Mouse (Mus musculus): ENCODE results near the gene Iyd. TPM values are rescaled to one million over a fixed set of nuclear protein-coding genes. Genes with fewer than 3 reads are reported as not detected.

Gene Iyd
- total RNA-seq, 2 experiments from 2014 or later, result not detected

DNA sequence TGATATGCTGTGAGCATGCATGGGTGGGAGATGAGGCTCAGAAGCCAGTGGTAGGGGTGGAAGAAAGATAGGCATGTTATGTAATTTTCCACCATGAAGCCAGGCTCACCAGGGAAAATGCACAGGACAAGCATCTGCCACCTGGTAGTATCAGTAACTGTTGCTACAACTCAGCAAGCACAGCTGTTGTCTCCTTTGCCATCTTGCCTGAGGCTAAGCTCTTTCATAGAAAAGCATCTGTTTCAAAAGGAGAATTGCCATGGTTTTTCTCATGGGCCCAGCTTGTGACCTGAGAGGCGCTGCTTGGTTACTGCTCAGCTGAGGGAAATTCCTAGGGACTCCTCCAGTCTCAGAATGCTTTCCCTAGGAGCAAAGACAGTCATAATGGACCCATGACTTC is 3.7 kb upstream of the Iyd start:
- ATAC-seq (replicated peaks; ENCODE audit: poor library complexity), result no peak

DNA sequence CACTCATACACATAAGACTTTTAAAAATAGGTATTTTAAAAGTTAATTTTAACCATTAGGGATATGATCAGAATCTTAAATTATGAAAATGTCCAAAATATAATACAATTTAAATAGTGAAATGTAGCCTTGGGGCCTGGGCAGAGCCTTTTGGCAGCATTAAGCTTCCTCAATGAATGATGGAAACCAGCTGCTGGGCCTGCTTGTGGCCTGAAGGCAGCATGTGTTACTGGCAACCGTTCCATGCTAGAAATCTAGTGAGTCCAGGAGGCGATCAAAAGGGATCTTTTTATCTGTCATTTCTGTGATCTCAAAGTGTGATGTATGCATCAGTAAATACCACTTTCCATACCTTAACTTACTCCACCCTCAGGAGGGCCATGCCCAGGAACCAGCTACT is 9.3 kb downstream of the Iyd start:
- no peak for ATAC-seq (replicated peaks; ENCODE audit: poor library complexity)

DNA sequence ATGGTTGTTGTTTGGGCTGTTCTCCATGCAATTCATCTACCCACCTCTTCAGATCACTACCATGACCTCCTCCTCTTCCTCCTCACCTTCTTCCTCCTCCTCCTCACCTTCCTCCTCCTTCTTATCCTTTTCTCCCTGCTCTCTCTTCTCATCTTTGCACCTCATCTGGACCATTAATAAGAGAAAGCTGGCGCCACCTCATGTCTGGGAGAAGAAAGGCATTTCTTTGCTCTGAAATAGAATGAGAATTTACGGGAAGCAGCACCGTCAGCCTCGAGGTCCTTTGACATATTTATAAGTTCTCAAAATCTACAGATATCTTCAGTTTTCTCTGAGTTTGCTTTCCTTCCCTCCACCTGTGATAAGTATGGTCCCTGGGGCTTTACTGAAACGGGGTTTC is 15.1 kb downstream of the Iyd start:
- no peak for ATAC-seq (replicated peaks; ENCODE audit: poor library complexity)

DNA sequence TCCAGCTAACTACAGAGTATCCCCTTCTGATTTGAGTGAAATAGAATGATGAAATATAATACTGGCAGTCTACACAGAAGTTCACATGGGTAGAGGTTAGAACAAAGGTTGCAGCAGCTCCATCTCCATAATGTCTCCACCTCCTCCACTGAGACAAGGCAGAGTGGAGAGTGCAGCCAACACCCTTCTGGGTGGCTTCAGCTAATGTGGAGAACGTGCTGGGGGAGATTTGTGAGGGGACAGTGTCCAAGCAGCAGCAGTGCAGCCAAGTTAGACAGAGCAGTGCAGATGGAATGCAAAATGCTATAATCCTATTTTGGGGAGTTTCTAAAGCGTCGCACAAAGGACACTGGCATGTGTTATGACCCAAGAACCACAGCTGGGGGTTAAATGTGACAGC is 16.5 kb downstream of the Iyd start:
- ATAC-seq (replicated peaks; ENCODE audit: poor library complexity), result no peak

DNA sequence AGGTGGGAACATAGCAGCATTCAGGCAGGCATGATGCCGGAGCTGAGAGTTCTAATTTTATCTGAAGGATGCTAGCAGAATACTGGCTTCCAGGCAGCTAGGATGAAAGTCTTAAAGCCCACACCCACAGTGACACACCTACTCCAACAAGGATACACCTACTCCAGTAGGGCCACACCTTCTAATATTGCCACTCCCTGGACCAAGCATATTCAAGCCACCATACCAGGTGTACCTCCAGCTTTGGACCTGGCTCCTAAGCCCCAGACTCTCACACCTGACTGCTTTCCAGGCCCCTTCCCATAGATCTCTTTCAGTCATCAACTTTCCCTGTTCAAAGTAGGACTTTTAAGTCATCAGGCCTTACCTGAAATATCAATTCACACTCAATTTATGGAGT is 19.1 kb downstream of the Iyd start:
- ATAC-seq (replicated peaks; ENCODE audit: poor library complexity), result no peak

DNA sequence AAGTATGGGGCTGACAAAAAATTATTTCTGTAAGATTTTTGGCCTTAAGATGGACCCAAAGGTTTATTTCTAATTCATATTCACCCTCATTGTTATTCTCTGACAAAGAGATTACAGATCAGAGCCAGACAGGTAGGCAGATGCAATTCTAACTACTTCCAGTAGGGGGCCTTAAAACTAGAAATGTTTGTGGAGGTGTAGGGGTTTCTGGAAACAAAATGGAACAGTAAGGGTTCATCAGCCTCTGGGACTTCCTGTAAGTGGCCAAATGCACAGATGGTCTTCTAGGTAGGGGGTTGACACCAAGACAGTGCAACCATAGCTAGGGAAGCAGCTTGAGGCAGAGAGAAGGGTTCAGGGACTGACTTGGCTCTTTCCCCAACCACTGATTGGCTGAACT is 22.1 kb downstream of the Iyd start:
- ATAC-seq (replicated peaks; ENCODE audit: poor library complexity), result peak; percentile 64

DNA sequence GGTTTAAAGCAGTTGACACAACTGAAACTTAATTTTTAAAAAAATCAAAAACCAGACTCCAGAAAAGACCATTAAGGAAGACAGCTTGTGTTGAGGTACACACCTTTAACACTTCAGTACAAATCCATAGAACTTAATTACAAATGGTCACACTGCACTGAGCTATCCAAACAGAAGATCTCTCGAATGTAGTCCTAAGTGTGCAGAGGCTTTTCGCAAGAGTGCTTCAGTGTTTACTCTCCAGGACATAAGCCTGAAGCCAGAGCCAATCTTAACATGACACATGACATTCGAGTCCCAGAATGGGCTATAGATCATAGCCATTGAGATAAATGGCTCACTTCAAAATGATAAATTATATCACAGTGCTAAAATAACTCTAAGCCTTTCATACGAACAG is 25.1 kb downstream of the Iyd start:
- no peak for ATAC-seq (replicated peaks; ENCODE audit: poor library complexity)

DNA sequence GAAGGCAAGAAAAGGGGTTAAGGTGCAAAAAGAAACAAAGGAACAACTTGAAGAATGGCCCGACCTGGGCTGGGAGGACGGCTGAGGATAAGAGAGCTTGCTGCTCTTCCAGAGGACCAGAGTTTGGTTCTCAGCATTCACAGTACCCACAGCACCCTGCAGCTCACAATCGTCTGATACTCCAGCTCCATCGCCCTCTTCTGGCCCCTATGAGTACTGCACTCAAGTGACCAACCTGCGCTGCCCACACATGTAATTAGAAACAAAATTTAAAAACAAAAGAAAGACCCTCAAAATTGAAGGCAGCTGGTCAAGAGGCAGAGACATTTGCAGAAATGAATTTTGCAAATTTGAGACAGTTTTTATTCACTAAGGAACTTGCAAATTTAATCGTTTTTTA is 27.8 kb downstream of the Iyd start:
- peak; percentile 80 for ATAC-seq (replicated peaks; ENCODE audit: poor library complexity)

DNA sequence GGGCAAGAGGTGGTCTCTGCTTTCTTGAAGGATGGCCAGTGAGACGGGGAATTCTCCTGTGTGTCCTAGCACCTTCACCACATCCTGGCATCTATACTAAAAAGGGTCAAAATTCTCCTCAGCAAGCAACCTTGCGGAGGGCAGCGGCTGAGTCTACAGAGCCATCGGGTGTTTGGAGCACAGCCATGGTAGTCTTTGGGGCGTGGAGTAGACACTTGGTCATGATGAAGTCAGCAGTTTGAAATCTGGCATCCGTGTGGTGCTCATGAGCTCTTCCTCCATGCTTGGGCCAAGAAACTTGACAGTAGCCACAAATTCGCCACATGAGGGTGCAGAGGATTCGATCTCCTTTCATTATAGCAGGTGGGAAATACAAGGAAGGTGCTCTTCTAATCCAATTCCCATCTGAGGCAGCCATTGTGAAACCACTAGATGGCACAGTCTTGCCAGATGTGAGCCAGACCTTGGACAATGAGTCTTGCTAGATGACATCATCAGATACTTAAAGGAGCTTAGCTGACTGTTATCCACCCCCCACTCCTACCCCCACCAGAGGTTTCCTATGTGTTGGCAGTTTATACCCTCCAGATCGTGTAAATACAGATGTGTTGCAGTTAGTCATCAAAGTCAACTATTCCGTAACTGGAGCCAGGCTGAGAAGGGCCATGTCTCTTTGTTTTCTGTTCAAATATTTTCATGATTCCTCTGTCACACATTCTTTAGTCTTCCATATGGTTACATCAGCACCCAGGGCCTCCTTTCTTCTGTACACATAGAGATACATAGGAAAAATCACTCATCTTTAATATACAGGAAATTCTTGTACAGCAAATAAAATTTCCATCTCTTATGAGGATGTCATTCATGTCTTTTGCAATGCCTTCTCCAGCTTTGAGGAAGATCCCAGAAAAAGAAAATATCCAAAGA is 32.9 kb downstream of the Iyd start:
- peak; percentile 90 for ATAC-seq (replicated peaks; ENCODE audit: poor library complexity)

DNA sequence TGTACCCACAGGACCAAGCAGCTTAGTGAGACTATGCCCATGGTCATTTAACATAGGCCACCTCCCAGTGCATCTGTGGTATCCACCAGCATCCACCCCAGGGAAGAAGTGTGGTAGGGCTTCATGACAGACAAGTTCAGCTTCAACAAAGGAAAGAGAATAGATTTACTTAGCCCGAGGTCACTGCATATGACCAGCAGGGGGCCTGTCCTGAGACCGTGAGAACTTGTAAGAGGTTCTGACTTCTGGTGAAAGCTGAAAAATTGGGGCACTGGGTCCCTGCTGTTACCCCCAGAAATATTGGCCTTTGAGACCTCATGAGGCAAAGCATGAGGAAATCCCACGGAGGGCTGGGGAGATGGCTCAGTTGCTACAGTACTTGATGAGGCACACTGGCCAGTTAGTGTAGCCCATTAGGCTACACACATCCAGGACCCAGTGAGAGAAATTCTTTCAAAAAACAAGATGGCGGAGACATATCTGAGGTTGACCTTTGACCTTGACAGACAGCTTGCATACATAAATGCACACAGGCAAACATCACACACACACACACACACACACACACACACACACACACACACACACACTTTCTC is 34.0 kb downstream of the Iyd start:
- ATAC-seq (replicated peaks; ENCODE audit: poor library complexity), result peak; percentile 68

DNA sequence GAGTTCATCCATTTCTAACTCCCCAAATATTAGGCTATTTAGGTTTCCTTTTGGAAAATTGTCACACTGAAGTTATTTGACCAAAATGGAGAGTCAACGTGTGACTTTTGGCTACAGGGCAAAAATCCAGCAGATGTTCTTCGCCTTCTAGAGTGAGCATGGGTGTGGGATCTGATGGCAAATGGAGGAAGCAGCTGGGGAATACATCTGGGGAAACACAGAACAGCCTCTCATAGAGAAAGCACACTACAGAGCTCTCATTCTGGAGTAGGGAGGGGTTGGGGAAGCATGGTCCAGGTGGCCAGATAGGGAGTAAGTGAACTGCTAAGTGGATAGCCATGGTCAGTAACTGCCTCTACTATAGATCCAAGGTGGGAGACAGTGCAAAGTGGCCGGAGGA is 50.6 kb downstream of the Iyd start:
- ATAC-seq (replicated peaks; ENCODE audit: poor library complexity), result no peak

DNA sequence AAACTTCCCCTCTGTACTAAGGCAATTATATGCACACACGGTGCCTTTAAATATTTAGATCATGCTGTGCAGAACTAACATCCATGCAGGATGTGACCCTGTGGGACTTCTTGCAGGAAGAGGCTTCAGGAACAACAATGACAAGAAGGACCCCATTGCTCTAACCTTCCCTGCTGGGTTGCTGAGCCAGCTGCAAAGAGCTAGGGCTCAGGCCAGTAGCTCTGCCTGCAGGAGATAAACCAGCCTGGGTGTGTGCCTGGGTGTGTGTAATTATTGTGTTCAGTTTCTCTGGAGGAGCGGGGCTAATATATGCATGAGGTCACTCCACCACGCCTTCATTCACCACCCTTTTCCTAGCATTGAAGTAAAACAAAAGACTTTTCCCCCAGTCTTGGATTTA is 51.8 kb downstream of the Iyd start:
- ATAC-seq (replicated peaks; ENCODE audit: poor library complexity), result no peak

DNA sequence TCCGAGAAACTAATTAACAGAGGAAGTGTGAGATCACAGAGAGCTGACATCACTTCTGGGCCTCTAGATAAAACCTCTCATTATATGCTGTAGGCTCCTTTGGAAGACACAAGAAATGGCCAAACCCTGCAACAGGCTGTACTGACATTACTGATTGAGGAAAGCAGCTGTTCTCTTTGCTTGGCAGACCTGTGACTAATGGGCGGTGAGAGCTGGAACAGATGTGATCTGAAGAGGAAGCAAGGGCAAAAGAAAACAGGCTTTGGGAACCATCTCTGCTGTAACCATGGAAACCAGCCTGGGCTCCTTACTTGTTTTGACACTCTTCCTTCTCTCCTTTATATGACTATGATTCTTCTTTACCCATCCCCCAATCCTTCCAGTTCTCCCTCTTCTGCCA is 56.7 kb downstream of the Iyd start:
- ATAC-seq (replicated peaks; ENCODE audit: poor library complexity), result no peak

DNA sequence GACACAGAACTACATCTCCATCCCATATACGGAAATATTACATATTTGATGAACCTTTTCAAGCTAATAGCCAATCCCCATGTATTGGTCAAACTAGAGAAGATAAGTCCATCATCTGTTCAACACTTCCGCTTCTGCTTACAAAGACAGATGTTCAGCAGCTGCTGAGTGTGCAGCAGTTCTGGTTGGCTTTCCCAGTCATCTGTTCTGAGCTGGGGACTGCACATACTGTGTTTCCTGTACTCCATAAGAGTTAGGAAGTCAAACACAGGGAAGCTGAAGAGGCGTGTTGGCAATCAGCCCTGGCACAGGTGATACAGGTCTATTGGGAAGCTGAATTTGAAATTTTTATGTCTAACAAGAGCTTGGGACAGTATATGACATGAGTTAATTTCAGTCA is 57.7 kb downstream of the Iyd start:
- ATAC-seq (replicated peaks; ENCODE audit: poor library complexity), result no peak

Other genes starting within 250 kb of the Iyd start
- gene Ppp1r14c, start 174.2 kb upstream of the Iyd start, total RNA-seq (2015), result not detected in 2 replicates
- not detected in 2 replicates for gene Ppp1r14c, start 174.2 kb upstream of the Iyd start, total RNA-seq (2017)
- gene Plekhg1, start 200.1 kb downstream of the Iyd start, total RNA-seq (2015), result 0.83 and 1.6 TPM in 2 replicates
- 1.3 and 1.6 TPM in 2 replicates for gene Plekhg1, start 200.1 kb downstream of the Iyd start, total RNA-seq (2017)

Measured in megakaryocyte progenitor cell, adult 5-6 weeks (primary cell).